Mouse (Mus musculus): ENCODE measurements around the gene Hist1h3c.
"Not testable (repeated sequence)": the region's sequence is repeated elsewhere in the genome, so short reads cannot be mapped to it uniquely, and the experiment has no call there.

The Hist1h3c gene

GRCm38 (mm10) chr13:23702801-23703200, 42.6 kb downstream of the Hist1h3c start:
- not testable (repeated sequence) for DNase-seq (ENCODE audit: low spot score)

DNA sequence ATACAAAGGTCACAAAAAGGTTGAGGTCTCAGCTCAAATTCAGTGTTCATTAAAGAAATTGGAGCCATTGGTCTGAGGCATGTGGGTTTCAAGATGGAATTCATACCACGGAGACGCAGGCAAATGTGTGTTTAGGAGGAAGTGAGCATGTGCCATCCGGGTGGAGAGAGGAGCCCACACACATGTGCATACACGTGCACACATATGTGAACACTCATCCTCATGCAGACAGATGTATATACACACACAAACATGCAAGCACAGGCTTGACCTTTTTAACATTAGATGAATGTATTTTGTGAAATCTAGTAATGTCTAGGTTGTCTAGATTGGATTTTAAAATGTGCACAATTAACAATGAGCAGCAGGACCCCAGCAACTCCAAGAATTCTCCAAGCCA, 43.2 kb downstream of the Hist1h3c start:
- no peak for DNase-seq (ENCODE audit: low spot score)

DNA sequence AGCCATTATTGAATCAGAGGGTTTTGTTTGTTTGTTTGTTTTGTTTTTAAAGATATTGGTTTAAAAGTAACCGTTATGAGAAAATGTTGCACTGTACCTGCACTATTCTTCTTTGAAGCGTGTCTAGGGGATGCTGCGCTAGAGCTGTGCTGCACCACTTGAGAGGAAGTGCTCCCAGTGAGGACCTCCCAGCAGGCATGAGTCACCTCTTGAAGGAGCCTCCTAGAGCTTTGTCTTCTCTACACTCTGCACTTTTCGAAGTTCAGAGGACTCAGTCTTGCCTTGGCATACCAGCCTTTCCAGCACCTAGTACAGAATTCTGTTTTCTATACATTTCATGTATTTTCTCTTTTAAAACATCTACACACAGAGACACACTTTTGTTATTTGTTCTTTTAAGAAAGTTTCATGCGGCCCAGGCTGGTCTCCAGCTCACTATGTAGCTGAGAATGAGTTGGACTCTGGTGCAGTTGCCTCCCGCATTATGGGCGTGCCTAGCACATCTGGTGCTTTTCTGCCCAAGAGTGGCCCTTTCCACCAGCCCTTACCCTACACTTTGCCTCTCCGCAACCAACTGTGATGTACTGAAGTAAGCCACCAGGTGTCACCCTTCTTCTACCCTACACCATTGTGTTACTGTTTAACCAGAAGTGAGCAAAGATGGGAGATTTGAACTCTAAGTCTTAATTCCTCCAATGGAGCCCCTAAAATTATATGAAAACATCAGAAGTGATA, 44.4 kb downstream of the Hist1h3c start:
- DNase-seq (ENCODE audit: low spot score): no peak

DNA sequence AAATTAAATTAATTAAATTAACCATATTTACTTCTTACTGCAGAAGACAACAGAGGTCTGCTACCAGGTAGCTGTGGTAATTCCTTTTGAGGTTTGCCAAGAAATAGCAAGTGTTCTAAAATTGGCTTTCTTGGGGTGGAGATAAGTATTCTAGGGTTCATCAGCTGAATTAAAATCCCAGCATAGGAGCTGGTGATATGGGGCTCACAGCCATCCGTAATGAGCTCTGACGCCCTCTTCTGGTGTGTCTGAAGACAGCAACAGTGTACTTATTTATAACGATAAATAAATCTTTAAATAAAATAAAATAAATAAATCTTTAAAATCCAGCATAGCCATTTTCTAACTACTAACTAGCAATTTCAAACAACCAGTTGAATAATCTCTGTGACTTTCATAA, 45.6 kb downstream of the Hist1h3c start:
- DNase-seq (ENCODE audit: low spot score): no peak

DNA sequence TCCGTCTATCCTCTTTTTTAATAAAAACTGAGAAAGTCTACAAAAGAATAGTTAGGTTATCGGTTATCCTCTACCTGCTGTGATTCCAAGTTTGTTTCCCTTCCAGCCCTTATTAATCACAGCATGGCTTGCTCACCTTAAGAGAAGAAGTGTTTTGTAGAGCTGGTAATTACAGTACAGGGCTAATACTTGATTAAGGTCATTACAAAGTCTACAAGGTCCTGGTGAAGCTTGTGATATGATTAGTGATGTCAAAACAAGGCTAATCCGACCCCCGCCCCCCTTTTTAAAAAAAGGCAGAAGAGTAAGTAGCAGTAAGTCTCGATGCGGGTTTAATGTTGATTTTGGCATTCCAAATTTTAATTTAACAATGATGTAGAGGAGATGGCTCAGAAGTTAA, 46.4 kb downstream of the Hist1h3c start:
- no peak for DNase-seq (ENCODE audit: low spot score)

DNA sequence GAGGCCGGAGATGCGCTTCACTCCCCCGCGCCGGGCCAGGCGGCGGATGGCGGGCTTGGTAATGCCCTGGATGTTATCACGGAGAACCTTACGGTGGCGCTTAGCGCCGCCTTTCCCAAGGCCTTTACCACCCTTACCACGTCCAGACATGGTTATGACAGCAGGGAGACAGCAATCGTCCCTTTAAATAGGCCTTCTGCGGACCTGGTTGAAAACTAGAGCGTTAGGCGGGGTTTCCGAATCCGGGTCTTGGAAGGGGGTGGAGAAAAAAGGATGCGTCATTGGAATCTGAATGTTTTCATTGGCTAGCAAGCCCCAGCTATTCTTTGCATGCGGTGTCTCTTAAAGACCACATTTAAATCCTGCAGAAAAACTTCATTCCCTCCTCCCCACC, 47.1 kb downstream of the Hist1h3c start, which contains the start of gene Hist1h4c:
Gene Hist1h4c (minus strand): TSS at position 155 of the 394 bp plus-strand sequence.
- DNase-seq (ENCODE audit: low spot score): peak; percentile 93

DNA sequence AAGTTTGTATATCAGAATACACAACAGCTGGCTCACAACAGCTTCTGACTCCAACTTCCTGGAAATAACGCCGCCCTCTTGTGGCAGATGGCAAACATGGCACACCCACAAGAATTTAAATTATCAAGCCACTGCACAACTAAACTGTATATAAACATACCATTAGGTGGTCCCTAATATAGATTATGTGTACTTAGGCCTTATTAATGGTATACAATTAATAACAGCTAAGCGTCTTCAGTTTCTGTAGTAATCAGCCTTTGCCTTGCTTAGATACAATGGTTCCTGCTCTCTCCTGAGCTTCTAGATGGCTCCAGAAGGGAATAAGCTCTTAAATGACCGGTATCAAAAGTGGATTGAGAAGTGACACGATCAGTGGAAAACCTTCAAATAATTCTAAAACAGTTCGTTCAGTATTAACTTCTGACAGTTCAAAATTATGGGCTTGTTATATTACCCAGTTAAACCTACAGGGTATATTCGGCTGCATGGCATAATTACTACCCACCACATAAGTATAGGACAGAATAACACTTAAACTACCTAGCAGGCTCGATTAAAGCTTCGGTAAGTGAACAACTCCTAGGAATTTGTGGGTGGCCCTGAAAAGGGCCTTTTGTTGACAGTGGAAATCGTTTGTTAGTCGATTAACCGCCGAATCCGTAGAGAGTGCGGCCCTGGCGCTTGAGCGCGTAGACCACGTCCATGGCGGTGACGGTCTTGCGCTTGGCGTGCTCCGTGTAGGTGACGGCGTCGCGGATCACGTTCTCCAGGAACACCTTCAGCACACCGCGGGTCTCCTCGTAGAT, 47.7 kb downstream of the Hist1h3c start:
- DNase-seq (ENCODE audit: low spot score): no peak

- no peak for DNase-seq (ENCODE audit: low spot score)
Measured at GRCm38 (mm10) chr13:23696061-23696474, 49.3 kb downstream of the Hist1h3c start.

DNA sequence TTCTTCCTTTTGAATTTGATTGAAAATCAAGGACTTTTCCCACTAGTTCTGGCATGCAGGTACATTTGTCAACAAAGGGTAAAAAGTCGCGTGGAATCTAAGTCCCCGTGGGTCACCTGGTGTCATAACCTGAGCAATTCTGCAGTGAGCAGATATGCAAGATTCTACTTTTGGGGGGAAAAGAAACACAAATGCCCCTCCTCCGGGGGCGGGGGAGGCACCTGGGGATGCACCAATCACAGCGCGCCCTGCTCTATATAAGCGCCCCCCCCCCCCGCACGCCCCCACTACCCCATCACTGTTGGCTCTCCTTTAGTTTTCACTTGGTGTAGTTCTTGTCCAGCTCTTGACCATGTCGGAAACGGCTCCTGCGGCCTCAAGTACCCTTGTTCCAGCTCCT, 49.9 kb downstream of the Hist1h3c start, which contains the start of gene Hist1h1t:
Gene Hist1h1t (plus strand): TSS at position 301 of the 400 bp plus-strand sequence.
- no peak for DNase-seq (ENCODE audit: low spot score)
